Mouse (Mus musculus) cerebellum, postnatal 4 days (tissue): ENCODE data around the gene Enoph1.

Experiments
- DNase-seq, 2 experiments: peaks; one replicate each; pipeline ENCODE4 v3.0.0; 2022; ENCODE audit warnings: low spot score in 2 of 2, mixed read lengths in 1 of 2

The Enoph1 gene

DNA sequence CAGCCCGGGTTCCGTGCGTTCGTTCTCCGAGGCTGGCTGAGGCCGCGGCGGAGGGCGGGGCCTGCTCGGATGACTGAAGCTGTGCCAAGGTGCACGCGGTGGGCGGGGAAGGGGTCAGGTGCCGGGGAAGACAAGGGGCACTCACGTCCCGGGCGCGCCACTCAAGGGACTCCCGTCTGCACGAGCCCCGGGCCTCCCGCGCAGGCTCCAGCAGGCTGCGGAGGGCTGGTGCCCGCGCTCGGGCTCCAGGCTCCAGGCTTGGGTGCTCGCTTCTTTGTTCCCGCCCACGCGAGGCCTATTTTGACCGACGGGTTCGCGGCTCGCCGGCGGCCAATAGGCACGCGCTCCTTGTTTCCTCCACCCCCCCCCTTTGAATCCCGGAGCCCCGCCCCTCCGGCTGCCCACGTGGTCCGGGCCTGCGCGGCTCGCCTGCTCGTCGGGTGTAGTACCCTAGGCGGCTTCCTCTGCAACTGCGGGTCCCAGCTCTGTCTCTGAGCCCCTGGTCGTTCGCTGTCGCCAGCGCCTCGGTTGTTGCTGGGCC is at the start of gene Enoph1, which contains the start of gene Hnrnpdl:
Gene Enoph1, plus strand, starts transcription at position 384 of the 541 bp plus-strand sequence.
Gene Hnrnpdl, minus strand, starts transcription at position 63 of the 541 bp plus-strand sequence.
- peak; percentile 78 to 92 for DNase-seq

DNA sequence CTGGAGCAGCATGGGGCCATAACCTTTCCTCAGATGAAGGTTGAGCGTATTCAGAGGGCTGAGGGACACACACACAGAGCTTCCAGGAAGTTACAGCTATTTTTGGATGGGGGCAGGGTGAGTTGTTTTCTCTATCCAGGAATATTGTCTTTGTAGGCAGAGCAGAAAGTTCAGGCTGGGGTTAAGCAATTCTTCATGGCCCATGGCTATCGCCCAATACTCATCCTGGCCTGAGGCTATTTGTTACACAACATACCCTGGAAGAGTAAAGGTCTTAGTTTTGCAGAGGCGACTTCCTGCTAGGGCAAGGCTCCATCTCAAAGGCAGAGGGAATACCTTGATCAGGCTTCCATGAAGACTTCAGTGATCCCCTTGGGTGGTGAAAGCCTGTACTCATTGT is 45.6 kb upstream of the Enoph1 start:
- no peak for DNase-seq

DNA sequence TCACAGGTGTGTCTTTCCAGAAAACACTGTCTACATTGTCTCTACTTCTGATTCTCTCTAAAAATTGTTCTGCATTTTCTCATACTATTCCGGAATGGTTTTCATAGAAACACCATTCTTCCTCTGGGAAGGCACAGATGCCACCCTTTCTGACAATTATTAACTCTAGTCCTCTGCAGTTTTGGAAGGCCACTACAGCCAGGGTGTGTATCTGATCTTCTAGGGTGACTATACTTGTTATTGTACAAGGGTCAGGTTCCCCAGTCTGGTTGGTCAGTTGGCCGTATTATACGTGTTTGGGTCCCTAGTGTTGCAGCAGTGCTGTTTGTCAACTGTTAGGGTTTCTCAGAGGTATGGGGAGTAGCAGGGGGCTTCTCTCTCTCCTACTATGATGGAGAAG is 45.1 kb upstream of the Enoph1 start:
- DNase-seq, result no peak

DNA sequence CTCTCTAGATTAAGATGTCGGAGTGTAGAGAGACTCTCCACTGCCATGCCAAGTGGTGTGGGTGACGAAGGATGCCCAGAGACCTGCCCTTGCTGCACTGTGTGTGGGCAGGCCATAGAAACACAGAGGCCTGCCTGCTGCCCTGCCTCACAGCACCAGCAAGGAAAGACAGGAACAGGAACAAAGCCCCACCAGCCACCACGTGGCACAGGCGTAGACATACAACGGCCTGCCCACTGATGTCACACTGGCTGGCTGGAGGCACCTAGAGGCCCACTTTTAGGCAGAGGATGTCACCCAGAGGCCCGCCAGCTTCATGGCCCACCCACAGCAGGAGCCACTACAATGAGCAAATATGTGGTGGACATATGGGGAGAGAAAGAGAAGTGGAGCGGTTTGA is 39.7 kb upstream of the Enoph1 start:
- DNase-seq, result no peak

DNA sequence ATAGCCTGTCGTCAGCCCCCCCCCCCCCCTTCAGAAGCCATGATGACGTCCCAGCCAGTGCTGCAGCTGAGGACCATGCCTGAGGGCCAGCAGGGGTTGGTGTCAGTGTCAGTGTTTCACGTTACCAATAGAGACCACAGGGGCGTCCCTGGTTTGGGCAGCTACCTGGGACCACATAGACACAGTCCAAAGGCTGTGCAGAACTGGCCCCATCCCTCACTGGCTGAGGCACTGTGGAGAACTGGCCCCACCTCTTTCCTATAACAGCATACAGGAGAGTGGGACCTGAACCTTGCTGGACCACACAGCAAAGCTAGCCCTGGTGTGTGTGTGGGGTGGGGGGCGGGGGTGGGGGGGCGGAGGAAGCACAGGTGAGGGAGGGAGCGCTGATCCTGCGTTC is 39.3 kb upstream of the Enoph1 start:
- no peak for DNase-seq

DNA sequence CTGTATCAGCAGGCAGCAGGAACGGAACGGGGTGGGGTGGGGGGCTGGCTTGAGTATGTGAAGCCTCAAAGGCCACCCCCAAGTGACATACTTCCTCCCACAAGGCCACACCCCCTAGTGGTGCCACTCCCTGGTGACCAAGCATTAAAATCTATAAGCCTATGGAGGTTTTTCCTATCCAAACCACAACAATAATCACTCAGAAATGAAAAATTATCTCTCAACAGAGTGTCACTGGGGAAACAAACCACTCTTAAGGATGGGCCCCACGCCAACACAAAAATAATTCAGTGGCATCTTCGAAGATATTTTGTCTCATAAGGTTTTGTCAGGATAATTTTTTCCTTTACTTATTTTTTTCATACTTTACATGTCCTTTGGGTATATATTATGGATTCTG is 35.9 kb upstream of the Enoph1 start:
- no peak for DNase-seq

DNA sequence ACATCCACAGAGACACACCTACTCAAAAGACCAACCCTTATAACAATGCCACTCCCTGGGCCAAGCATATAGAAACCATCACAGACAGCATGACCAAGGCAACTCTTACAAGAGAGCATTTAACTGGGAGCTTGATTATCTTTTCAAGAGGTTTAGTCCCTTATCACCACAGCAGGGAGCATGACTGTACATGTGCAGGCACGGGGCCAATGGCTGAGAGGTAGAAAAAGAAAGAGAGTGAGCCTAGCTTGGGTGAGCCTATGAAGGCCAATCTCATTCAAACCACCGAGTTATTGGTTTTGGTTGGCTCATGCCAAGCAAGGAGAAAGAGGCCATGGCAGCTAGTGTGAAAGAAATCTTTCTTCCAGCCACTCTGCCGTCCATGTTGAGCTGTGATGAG is 34.4 kb upstream of the Enoph1 start:
- DNase-seq, result no peak

DNA sequence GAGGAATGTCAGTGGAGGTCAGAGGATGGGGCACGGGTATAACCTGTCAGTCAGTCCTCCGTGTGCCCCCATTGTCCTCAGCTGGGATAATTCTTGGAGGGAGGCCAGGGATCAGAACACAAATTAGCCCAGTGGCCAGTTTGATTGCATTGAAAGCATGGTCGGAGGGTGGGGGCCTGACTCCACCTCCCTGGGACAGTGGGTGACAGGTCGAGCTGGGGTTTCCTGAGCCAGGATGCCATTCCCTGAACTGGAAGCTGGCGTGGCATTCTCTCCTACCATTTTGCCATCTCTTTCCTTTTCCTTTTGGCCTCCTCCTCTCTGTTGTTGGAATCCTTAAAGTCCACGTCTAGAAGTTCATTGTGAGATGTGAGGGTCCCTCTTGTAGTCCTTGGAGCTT is 33.9 kb upstream of the Enoph1 start:
- no peak for DNase-seq

DNA sequence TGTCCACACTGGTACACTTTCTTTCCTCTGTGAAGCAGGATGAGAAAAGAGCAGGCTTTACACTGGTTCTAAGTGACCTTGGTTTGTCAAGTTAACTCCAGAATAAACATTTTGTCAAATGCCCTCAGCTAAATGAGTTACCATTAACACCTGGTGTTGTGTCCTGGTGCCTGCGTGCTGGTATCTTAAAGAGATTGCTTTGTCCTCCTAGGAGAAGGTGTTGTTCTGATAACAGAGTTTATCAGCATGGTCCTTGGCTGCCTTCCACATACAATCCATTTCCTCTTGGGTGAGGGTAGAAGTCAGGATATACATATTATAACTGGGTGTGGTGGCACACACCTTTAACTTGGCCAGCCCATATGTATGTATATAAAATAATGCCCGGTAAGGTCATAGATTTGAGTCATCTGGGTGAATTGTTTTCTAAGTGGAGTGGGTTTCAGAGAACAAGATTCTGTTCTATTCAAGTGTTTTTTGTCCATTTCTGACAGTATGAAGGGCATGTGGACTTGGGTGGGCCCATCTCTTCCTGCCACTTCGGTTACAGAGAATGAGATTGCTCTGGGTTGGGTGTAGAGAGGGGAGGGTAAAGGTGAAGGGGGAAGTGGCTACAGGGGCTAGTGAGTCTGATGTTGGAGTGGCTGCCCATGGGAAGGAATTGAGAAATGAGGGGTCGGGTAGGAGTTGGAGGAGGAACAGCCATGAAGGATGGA is 33.3 kb upstream of the Enoph1 start:
- no peak for DNase-seq

DNA sequence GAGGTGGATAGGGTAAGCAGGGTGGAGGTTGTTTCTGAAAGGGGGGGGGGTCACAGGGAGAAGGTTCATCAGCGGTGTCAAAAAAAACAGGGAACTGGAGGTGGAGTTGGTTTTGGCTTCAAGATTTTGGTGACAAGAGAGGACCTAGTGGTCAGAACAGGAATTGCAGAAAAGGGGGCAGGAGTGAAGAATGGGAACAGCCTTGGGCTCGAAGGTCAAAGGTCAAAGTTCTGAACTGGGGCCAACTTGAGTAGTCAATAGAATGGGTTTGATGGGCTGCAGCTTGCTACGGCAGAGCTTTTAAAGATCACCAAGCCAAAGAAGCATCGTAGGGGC is 32.8 kb upstream of the Enoph1 start:
- no peak for DNase-seq

DNA sequence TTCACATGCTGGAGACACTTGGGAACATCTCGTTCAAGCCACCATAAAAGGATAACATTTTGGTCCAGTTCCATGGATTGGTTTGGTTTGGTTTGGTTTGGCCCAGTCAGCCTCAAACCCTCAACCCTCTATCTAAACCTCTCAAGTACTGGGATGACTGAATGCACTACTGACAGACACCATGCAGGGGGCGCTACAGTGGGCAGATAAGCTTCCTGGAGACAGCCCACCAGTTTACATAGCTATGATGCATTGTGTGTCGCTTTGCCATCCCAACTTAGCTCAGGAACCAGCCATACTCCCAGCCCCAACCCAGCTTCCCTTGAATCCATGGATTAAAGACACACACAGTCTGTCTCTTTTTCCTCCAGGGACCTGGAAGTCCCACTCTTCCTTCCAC is 31.3 kb upstream of the Enoph1 start:
- no peak for DNase-seq

DNA sequence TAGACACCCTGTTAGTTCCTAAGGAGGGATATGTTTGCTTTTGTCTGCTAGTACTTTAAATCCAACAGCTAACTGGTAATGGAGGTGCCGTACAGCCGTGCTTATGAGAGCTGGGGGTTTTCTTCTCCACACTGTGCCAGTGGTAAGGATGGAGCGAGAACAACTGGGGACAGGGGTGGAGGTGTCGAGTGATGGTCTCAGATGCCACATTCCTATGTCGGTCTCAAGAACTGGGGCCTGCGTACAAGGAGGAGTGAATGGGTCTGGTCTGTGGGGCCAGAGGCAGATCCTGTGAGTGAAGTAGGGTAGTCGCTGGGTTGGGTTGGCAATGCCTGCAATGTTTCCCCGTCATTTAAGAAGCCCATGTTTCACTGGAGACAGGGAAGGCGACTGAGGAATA is 27.2 kb upstream of the Enoph1 start:
- no peak for DNase-seq

DNA sequence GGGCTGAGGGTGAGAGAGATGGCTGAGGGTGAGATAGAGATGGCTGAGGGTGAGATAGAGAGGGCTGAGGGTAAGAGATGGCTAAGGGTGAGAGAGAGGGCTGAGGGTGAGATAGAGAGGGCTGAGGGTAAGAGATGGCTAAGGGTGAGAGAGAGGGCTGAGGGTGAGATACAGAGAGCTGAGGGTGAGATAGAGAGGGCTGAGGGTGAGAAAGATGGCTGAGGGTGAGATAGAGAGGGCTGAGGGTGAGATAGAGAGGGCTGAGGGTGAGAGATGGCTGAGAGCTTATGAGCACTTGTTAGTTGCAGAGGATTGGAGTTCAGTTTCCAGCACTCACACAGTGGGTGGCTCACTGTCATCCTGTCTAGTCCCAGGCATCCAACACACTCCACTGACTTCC is 19.7 kb upstream of the Enoph1 start:
- no peak for DNase-seq

DNA sequence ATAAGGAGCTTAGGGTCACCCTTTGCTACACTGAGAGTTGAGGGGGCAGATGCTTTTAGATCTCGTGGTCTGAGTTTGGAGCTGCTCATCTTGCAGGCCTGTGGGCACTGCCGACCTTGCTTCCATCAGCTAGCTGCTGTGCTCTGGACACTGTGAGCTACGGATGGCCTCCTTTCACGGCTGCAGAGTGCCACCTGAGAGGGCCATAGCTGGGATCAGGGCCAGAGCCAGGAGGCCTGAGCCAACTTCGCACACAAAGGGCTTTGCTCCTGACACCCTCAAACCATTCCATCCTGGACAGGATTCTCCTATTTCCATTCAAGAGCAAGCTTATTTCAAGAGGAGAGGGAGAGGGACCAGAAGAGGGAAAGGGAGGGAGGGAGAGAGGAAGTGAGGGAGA is 15.4 kb upstream of the Enoph1 start:
- DNase-seq, result no peak

DNA sequence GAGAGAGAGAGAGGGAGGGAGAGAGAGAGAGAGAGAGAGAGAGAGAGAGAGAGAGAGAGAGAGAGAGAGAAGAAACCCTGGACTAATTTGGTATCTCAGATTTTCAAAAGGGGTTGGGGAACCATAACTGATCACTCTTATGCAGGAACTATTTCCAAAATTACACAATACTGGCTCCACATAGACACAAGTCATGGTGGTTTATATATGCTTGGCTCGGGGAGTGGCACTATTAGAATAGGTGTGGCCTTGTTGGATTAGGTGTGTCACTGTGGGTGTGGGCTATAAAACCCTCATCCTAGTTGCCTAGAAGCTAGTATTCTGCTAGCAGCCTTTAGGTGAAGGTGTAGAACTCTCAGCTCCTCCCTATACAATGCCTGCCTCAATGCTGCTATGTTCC is 14.9 kb upstream of the Enoph1 start:
- DNase-seq, result no peak

DNA sequence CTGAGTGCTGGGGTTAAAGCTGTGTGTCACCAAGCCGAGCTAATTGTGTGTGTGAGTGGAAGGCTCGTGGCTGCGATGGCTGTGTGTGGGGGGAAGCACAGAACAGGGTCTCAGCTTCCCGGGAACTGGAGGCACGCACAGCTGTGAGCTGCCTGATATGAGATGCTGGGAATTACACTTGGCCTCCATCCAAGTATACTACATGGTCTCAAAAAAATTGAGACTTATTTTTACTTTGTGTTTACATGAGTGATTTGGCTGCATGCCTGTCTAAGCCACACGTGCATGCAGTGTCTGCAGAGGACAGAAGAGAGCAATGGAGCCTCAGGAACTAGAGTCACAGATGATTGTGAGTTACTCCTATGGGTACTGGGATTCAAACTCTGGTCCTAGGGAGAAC is 9.7 kb upstream of the Enoph1 start:
- DNase-seq, result no peak

DNA sequence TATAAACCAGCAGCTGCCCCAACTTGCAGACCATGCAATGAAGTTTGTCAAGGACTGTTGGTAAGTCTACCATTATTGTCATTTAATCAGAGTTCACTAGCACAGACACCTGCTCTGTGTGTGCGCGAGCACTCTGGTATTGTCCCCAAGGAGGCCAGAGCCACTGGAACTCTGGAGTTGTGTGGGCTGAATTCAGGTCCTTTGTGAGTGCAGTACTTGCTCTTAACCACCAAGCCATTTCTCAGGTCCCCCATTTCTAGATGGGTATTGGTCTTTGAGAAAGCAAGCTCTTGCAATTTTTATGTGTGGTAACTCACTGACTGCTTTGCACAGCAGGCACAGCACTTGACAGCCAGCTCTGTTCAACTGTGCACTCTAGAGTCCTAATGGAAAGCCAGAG is 7.7 kb upstream of the Enoph1 start:
- no peak for DNase-seq

DNA sequence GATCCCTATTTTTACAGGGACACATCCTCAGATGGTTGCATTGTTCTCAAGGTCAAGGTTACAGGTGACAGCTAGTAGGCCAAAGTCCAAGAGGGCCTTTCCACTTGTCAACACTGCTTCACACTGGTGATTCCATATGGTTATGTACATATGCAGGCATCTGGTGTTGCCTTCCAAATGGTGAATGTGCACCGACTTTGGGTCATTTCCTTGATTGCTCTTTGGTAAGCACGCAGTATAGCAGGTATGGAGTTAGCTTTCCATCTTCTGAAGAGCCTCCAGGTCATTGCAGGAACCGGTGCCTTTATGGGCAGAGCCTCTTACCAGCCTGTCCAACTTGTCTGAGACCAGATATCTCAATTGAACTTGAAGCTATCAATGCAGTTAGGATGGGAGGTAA is 7.1 kb upstream of the Enoph1 start:
- DNase-seq, result no peak

DNA sequence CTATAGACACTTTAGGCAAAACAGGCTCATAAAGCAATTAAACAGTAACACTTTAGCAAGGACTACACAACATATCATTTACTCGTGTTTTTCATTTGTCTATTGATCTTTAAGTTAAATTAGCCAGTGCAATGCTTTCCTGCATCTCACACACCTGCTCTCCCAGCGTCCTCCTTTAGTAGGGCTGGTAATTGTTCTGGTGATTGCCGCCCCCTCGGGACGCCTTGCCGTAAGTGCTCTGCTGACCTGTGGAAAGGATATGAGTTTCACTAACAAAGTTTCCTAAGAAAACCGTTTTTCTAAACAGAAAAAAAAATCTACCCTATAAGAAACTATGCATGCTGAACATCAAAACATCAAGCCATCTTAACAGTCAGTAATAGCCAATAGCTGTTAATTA is 3.8 kb upstream of the Enoph1 start:
- no peak for DNase-seq

DNA sequence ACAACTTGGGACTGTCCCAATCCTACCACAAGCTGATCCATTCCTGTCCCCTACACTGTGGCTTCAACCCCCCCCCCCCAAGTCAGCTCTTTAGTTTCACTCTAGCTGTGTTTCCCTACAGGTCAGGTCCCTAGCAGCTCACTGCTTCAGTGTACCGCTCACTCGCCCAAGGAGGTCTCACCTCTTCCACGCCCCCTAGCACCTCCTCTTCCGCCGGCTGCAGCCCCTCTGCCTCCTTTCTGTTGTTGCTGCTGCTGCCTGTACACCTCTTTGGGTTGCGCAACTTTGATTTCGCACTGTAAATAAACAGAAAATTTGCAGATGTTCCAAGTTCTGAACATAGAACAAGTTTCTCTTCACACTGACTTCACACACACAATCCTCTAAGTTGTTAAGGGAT is 3.1 kb upstream of the Enoph1 start:
- no peak for DNase-seq

DNA sequence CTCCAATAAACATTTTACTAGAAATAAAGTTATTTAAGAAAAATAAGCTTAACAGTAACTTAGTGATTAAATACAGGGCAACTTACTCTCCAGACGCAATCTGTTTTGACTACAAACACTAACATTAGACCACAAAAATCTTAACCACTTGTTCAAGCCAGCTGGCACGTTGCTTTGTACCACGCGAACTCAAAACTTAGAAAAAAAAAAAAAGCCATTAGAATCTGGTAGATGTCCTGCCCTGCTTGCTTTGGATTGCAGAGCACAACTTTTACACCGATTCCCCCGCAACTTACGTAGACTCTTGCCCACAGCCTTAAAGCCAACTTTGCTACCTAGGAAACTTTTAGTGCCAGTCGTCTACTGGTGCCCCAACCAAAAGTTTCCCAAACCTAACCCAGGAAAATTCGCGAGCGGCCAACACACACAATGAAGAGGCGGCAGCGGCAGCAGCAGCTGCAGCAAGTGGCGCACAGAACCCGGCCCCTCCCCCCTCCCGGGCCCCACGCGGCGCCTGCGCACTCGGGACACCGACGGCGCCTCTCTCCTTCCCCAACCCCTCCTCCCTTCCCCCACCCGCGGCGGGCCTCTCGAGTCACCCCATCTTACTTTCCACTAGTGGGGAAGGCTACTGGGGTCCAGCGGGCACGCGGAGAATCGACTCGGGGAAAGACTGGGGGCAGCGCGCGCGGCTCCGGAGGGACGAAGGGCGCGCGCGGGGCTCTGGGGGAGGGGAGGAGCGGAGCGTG is 1.6 kb upstream of the Enoph1 start:
- peak; percentile 79 to 93 for DNase-seq

DNA sequence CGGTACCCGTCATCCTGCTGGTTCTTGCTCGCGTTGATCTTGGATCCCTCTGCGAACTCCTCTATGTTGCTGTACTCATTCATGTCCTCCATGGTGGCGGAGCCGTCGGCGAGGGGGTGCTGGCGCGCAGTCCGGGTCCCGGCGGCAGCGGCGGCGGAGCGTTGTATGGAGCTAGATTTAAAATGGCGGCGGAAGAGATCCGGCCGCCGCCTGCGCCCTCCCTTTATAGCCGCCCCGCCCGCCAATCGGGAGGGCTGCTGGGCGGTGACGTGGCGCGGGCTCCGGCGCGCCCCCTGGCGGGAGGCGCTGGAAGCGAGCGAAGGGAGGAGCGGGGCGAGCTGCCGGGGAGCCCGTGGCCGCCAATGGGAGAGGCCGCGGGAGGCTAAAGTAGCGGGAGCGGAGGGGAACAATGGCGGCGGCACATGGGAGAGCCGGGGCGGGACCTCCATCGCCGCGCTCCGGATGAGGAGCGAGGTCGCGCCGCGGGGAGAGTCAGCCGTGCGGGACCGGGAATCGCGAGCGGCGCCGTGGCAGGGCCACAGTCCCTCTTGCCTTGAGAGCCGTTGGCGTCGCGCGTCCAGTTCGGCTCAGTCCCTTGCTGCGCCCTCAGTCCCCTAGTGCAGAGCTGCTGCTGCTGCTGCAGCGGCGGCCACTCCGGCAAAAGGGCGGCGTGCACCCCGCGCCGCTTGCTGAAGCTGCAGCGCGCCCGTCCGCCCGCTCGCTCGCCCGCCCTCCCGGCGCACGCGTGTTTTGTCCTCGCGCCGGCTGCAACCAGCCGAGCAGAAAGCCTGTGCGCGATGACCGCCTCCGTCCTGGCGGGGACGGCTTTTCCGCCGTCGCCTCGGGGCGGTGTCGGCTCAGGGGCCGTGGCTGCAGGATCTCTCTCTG is 827 bp upstream of the Enoph1 start:
- peak; percentile 99 for DNase-seq
